Mouse (Mus musculus): ENCODE measurements at regions not wholly inside any gene's neighbourhood (a gene's known extent, or its start where the extent isn't known, plus 50 kb on each side); places are given as distances from the start of the nearest gene placed in this dataset.

- peak; percentile 33 for DNase-seq
Measured at GRCm38 (mm10) chr4:54704696-54705095, 240.2 kb upstream of the Zfp462 start.

- no peak for DNase-seq
Measured at GRCm38 (mm10) chr4:54709751-54710150, 235.1 kb upstream of the Zfp462 start.

GRCm38 (mm10) chr4:54712929-54713328, 231.9 kb upstream of the Zfp462 start:
- DNase-seq: peak; percentile 18

- no peak for DNase-seq
Measured at GRCm38 (mm10) chr4:54714612-54715342, 230.1 kb upstream of the Zfp462 start.

GRCm38 (mm10) chr4:54718083-54718482, 226.8 kb upstream of the Zfp462 start:
- no peak for DNase-seq

GRCm38 (mm10) chr4:54739001-54739400, 205.8 kb upstream of the Zfp462 start:
- peak; percentile 56 for DNase-seq

- DNase-seq: no peak
Measured at GRCm38 (mm10) chr4:54751458-54751857, 193.4 kb upstream of the Zfp462 start.

- DNase-seq: no peak
Measured at GRCm38 (mm10) chr4:54756441-54756840, 188.4 kb upstream of the Zfp462 start.

- peak; percentile 29 for DNase-seq
Measured at GRCm38 (mm10) chr4:54757715-54758500, 186.9 kb upstream of the Zfp462 start.

- DNase-seq: no peak
Measured at GRCm38 (mm10) chr4:54758501-54758829, 186.4 kb upstream of the Zfp462 start.

GRCm38 (mm10) chr4:54761257-54761656, 183.6 kb upstream of the Zfp462 start:
- no peak for DNase-seq

- DNase-seq: peak; percentile 17
Measured at GRCm38 (mm10) chr4:54765045-54765444, 179.8 kb upstream of the Zfp462 start.

- no peak for DNase-seq
Measured at GRCm38 (mm10) chr4:54767506-54768200, 177.2 kb upstream of the Zfp462 start.

- no peak for DNase-seq
Measured at GRCm38 (mm10) chr4:54768836-54769235, 176.0 kb upstream of the Zfp462 start.

- DNase-seq: no peak
Measured at GRCm38 (mm10) chr4:54774066-54774465, 170.8 kb upstream of the Zfp462 start.

- DNase-seq: no peak
Measured at GRCm38 (mm10) chr4:54774717-54775116, 170.1 kb upstream of the Zfp462 start.

- DNase-seq: no peak
Measured at GRCm38 (mm10) chr4:54780511-54780910, 164.3 kb upstream of the Zfp462 start.

- DNase-seq: no peak
Measured at GRCm38 (mm10) chr4:54791217-54791742, 153.6 kb upstream of the Zfp462 start.

GRCm38 (mm10) chr4:54793857-54794256, 151.0 kb upstream of the Zfp462 start:
- DNase-seq: no peak

- no peak for DNase-seq
Measured at GRCm38 (mm10) chr4:54795246-54795645, 149.6 kb upstream of the Zfp462 start.

GRCm38 (mm10) chr4:54798523-54798922, 146.3 kb upstream of the Zfp462 start:
- no peak for DNase-seq

GRCm38 (mm10) chr4:54811163-54811562, 133.7 kb upstream of the Zfp462 start:
- DNase-seq: no peak
